Mouse (Mus musculus) liver, postnatal 0 days (tissue): ENCODE data around the gene Pgap2. TPM values are rescaled to one million over a fixed set of nuclear protein-coding genes. Genes with fewer than 3 reads are reported as not detected.

Source experiments
- ATAC-seq: fragments of 200-750 bp; cut with Nextera tagmentation; 2 replicates; pipeline ENCODE4 v1.8.0; 2017; ENCODE audit warnings: mild to moderate bottlenecking, moderate library complexity
- DNase-seq: peaks from one replicate; pipeline ENCODE4 v3.0.0-alpha.2; 2016
- H3K27ac ChIP-seq: fragments of 300-500 bp; sonication (generic); 2 replicates; pipeline ENCODE4 v1.5.1; 2014; ENCODE audit warnings: antibody characterized with exemption, moderate library complexity, mild to moderate bottlenecking, low read depth
- H3K27me3 ChIP-seq: fragments of 300-500 bp; sonication (generic); 2 replicates; pipeline ENCODE4 v1.6.1; 2014; ENCODE audit warnings: low read length, control low read depth, mixed read lengths; ENCODE audit not compliant: insufficient read depth
- H3K36me3 ChIP-seq: fragments of 300-500 bp; sonication (generic); replicated peaks from 2 replicates; pipeline ENCODE4 v1.6.1; 2014; ENCODE audit warnings: mild to moderate bottlenecking, control low read depth, low read length, moderate library complexity, mixed read lengths; ENCODE audit not compliant: insufficient read depth
- H3K4me1 ChIP-seq: fragments of 300-500 bp; sonication (generic); 2 replicates; pipeline ENCODE4 v1.6.1; 2014; ENCODE audit warnings: antibody characterized with exemption, mild to moderate bottlenecking, control low read depth; ENCODE audit not compliant: insufficient read depth
- H3K4me2 ChIP-seq: fragments of 300-500 bp; sonication (generic); 2 replicates; pipeline ENCODE4 v1.6.1; 2014; ENCODE audit warnings: low read depth, mild to moderate bottlenecking, low read length, moderate library complexity, mixed read lengths
- H3K4me3 ChIP-seq: fragments of 300-500 bp; sonication (generic); 2 replicates; pipeline ENCODE4 v1.5.1; 2014; ENCODE audit warnings: low read depth, low read length
- H3K9ac ChIP-seq: fragments of 300-500 bp; sonication (generic); replicated peaks from 2 replicates; pipeline ENCODE4 v1.6.1; 2014; ENCODE audit warnings: mild to moderate bottlenecking, moderate library complexity
- H3K9me3 ChIP-seq: fragments of 300-500 bp; sonication (generic); 2 replicates; pipeline ENCODE4 v1.6.1; 2016; ENCODE audit warnings: mild to moderate bottlenecking, control low read depth, low read length, mixed read lengths
- CTCF ChIP-seq: sonication (generic); IDR thresholded peaks from 2 replicates; pipeline ENCODE4 v1.5.1; 2016; ENCODE audit warnings: antibody characterized with exemption, low read depth
- EP300 ChIP-seq: IDR thresholded peaks from 2 replicates; pipeline ENCODE4 v1.6.1; 2016; ENCODE audit warnings: antibody characterized with exemption, low read depth, mild to moderate bottlenecking
- WGBS: fragments of 180-500 bp; shearing (Covaris S2); extraction: QIAGEN DNeasy Blood & Tissue Kit; methylation state at CpG from one replicate; pipeline ENCODE4 v1.1.7; 2014; ENCODE audit not compliant: insufficient replicate concordance; 5-methylcytosine and 5-hydroxymethylcytosine counted together
- polyA plus RNA-seq: library from polyadenylated mRNA; unstranded; fragments of >200 nt; fragmentation: Nextera tagmentation; extraction: Ambion mirVana; gene quantifications from 2 replicates; pipeline ENCODE4 v1.2.1, GENCODE M21; 2015

Gene Pgap2
- polyA plus RNA-seq, 1 experiment from 2014 or later = 28.7 TPM

- ATAC-seq (no peak), DNase-seq (no peak)
- H3K27me3 ChIP-seq = no peaks in the 10 kb centered on the region
- H3K4me3 ChIP-seq = no peak overlapping the region
- no peak overlapping the region for H3K9ac ChIP-seq
- peaks cover 76% of the 10 kb centered on the region for H3K36me3 ChIP-seq
- 86% methylated on average over 8 of the region's 8 CpGs for WGBS
- no peak for TF ChIP-seq EP300
- no peak for TF ChIP-seq CTCF
- no peak overlapping the region for H3K27ac ChIP-seq
- H3K4me2 ChIP-seq = no peak overlapping the region
- H3K9me3 ChIP-seq = no peaks in the 10 kb centered on the region
- H3K4me1 ChIP-seq = peaks cover 13% of the 10 kb centered on the region
These were observed 28.8 kb downstream of the Pgap2 start for GRCm38 (mm10) chr7:102238686-102239286.

DNA sequence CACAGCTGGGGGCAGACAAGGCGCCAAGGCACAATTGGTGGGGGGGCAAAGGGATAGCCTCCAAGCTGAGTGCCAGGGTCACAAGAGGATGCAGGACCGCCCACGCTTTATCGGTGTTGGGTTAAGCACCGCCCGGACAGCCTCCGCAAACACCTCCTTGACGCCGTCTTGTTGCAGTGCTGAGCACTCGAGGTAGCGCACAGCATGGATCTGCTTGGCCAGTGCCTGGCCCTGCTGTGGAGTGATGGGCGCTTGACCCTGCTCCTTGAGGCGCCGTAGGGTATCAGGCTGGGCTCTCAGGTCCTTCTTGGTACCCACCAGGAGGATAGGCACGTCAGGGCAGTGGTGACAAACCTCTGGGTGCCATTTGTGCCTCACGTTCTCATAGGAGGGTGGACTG lies 29.6 kb downstream of the Pgap2 start:
- H3K4me2 ChIP-seq = no peak overlapping the region
- no peaks in the 10 kb centered on the region for H3K27me3 ChIP-seq
- no peak overlapping the region for H3K4me3 ChIP-seq
- no peak for ATAC-seq
- H3K36me3 ChIP-seq = peaks cover 76% of the 10 kb centered on the region
- 85% methylated on average over 16 of the region's 16 CpGs for WGBS
- DNase-seq = no peak
- TF ChIP-seq CTCF = no peak
- no peak for TF ChIP-seq EP300
- H3K9ac ChIP-seq = no peak overlapping the region
- peaks cover 21% of the 10 kb centered on the region for H3K4me1 ChIP-seq
- no peak overlapping the region for H3K27ac ChIP-seq
- no peaks in the 10 kb centered on the region for H3K9me3 ChIP-seq

GRCm38 (mm10) chr7:102242371-102242770 lies 32.4 kb downstream of the Pgap2 start:
- ATAC-seq (no peak), DNase-seq (no peak)
- Histone ChIP-seq H3K4me3 (no peak overlapping the region), H3K27me3 (no peaks in the 10 kb centered on the region), H3K36me3 (peaks cover 56% of the 10 kb centered on the region), H3K9ac (no peak overlapping the region), H3K4me2 (peak overlapping the region; percentile 80), H3K4me1 (peaks cover 47% of the 10 kb centered on the region), H3K9me3 (no peaks in the 10 kb centered on the region), H3K27ac (peak overlapping the region; percentile 39; the same call in 1 of the 2 replicates)
- TF ChIP-seq EP300 (no peak), CTCF (no peak)
- 53% methylated on average over 5 of the region's 5 CpGs for WGBS

- no peak overlapping the region for H3K4me3 ChIP-seq
- peaks cover 51% of the 10 kb centered on the region for H3K36me3 ChIP-seq
- H3K27me3 ChIP-seq = no peaks in the 10 kb centered on the region
- H3K9ac ChIP-seq = no peak overlapping the region; the same call in 1 of the 2 replicates
- H3K4me1 ChIP-seq = peaks cover 53% of the 10 kb centered on the region
- DNase-seq (no peak), ATAC-seq (no peak)
- peak overlapping the region; percentile 80 for H3K4me2 ChIP-seq
- WGBS = 53% methylated on average over 3 of the region's 3 CpGs
- H3K27ac ChIP-seq = peak overlapping the region; percentile 39; the same call in 1 of the 2 replicates
- H3K9me3 ChIP-seq = no peaks in the 10 kb centered on the region
- TF ChIP-seq CTCF = no peak
- no peak for TF ChIP-seq EP300
These were observed 32.9 kb downstream of the Pgap2 start for GRCm38 (mm10) chr7:102242917-102243316.

GRCm38 (mm10) chr7:102243870-102244269 lies 33.9 kb downstream of the Pgap2 start:
- H3K27ac ChIP-seq = peak overlapping the region; percentile 100
- DNase-seq = peak; percentile 71
- H3K4me2 ChIP-seq = peak overlapping the region; percentile 80
- H3K4me1 ChIP-seq = peaks cover 62% of the 10 kb centered on the region
- no peak overlapping the region for H3K9ac ChIP-seq
- ATAC-seq = peak; percentile 7; the same call in 1 of the 2 replicates
- TF ChIP-seq EP300 (peak; percentile 19; the same call in 1 of the 2 replicates), CTCF (0 out of 2 replicates have a peak, but pooled peaks have one; percentile 2)
- H3K4me3 ChIP-seq = peak overlapping the region; percentile 21; the same call in 1 of the 2 replicates
- no peaks in the 10 kb centered on the region for H3K27me3 ChIP-seq
- WGBS = 53% methylated on average over 2 of the region's 2 CpGs
- peaks cover 42% of the 10 kb centered on the region for H3K36me3 ChIP-seq
- H3K9me3 ChIP-seq = no peaks in the 10 kb centered on the region

DNA sequence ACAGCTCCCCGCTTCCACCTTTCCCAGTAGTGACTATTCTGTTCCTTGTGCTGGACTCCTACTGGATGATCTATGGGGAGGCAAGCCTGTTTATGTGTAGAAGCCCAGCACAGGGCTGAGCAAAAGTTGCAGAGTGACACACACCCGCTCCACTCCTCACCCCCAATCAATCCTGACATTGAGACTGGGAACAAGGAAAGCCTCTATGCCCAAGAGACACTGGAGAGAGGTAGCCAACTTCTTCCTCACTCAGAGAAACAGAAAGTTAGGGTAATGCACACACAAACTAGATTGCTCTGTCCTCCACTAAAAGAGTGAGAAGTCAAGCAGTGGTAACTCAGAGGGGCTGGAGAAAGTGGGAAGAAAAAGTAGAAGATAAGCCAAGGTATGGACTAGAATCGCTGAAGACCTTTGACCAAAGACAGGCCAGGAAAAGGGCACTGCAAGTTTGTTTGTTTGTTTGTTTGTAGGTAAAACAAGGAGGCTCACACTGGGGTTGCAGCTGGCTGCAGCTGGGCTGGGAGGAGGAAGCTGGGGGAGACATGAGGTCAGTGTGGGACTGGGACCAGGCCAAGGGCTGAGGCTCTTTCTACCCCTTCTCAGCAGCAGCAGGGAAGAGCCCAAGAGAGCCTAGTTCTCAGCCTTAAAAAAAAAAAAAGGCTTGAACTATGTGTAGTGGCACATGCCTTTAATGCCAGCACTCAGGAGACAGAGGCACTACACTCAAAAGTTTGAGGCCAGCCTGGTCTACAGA lies 35.0 kb downstream of the Pgap2 start:
- Histone ChIP-seq H3K9me3 (no peaks in the 10 kb centered on the region), H3K4me2 (peak overlapping the region; percentile 80), H3K27me3 (no peaks in the 10 kb centered on the region), H3K36me3 (peaks cover 33% of the 10 kb centered on the region), H3K4me1 (peaks cover 64% of the 10 kb centered on the region), H3K9ac (peak overlapping the region; percentile 49), H3K4me3 (peak overlapping the region; percentile 16; the same call in 1 of the 2 replicates), H3K27ac (peak overlapping the region; percentile 100)
- no peak for TF ChIP-seq EP300
- no peak for TF ChIP-seq CTCF
- 51% methylated on average over 3 of the region's 3 CpGs for WGBS
- ATAC-seq (peak; percentile 17; the same call in 1 of the 2 replicates), DNase-seq (no peak)
